Mouse (Mus musculus): ENCODE data around the gene Sh3gl1.

The Sh3gl1 gene

DNA sequence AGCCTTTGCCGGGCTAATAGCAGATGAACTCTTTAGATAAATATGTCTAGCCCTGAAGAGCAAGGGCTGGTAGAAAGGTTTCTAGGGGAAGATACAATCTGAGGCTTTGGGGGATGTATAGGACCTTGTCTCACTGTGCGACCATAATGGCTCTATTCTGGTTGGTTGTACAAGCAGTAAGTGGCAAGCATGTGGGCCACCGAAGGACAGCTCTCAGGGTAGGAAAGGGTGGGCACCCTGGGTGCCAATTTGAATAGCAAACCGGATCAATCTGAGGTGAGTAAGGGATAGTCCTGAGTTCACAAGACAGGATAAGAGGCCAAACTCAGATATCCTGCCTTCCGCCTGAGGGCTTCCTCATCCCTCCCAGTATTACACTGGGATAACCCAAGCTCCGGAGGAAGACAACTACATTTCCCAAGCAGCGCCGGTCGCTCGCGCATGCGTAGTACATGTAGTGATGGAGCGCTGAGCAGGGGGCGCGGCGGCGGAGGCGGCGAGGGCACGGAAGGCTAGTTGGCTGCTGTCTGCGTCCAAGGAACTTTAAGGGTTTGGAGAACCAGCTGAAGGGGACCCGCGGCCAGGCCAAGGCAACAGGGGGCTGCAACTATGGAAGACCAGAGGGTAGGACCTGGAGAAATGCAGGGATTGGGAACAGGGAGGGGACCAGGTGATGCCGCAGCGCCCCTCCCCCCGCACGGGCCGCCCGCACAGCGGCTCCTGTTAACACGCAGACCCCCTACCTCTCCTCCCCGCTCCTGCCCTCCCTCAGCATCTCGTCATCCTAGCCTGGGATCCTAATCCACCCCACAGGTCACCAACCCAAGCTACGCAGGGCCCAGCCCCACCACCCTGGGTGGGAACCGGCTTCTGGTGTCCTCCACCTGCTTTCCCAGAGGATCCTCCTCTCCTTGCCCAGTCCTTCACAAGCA is 50.1 kb downstream of the Sh3gl1 start, which contains the start of gene Fsd1:
Gene Fsd1, plus strand, starts transcription at position 480 of the 932 bp plus-strand sequence.
- peak; percentile 82 for DNase-seq

DNA sequence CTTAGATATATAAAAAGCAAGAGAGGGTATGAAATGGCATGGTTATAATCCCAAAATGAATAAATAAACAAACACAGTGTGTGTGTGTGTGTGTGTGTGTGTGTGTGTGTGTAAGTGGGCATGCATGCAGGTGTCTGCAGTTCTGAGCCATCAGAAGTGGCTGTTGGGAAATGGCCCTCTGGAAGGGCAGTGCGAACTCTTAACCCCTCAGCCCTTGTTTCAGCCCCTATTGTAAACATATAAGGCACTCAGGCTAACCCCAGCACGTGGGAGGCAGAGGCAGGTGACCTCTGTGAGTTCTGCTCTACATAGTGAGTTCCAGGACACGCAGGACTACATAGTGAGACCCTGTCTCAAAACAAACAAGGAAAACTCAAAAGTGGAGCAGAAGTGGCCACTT is 59.1 kb downstream of the Sh3gl1 start:
- no peak for DNase-seq

DNA sequence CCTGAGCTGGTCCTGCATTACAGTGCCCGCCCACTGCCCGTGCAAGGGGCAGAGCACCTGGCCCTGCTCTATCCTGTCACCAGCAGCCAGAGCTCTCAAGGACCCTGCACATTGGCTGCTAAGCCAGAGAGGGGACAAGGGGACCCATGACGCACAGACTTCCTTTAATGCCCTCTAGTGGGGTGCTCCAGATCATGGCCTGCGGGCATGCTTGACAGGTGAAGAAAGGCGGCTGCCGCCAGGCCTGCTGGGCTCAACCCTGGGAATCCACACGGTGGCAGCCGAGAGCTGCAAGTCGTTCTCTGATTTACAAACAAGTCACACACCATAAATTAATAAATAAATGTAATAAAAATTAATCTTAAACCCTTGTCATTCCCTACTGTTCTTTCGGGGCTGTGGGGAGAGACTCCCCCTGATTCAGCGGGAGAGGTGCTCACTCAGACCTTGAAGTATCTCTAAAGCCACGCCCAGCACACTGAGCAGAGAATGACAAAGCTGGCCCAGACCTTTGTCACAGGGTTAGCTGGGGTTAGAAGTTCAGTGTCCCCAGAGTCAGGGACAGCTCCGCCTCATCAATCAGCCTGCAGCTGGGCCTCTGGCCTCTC is 60.1 kb downstream of the Sh3gl1 start:
- peak; percentile 90 for DNase-seq

DNA sequence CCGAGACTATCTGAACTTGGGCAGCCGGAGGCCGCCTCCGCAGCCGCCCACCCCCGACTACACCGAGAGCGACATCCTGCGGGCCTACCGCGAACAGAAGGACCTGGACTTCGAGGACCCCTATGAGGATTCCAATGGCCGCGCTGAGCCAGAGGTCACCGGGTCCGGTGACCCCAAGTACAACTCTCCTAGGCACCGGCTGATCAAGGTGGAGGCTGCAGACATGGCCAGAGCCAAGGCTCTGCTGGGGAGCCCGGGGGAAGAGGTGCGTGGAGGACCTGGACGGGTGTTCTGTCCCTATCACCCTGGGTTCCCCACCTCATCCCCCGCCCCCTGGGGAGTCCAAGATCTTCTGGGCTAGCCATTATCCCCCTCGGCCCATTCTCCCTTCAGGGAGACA is 65.0 kb downstream of the Sh3gl1 start:
- no peak for DNase-seq

DNA sequence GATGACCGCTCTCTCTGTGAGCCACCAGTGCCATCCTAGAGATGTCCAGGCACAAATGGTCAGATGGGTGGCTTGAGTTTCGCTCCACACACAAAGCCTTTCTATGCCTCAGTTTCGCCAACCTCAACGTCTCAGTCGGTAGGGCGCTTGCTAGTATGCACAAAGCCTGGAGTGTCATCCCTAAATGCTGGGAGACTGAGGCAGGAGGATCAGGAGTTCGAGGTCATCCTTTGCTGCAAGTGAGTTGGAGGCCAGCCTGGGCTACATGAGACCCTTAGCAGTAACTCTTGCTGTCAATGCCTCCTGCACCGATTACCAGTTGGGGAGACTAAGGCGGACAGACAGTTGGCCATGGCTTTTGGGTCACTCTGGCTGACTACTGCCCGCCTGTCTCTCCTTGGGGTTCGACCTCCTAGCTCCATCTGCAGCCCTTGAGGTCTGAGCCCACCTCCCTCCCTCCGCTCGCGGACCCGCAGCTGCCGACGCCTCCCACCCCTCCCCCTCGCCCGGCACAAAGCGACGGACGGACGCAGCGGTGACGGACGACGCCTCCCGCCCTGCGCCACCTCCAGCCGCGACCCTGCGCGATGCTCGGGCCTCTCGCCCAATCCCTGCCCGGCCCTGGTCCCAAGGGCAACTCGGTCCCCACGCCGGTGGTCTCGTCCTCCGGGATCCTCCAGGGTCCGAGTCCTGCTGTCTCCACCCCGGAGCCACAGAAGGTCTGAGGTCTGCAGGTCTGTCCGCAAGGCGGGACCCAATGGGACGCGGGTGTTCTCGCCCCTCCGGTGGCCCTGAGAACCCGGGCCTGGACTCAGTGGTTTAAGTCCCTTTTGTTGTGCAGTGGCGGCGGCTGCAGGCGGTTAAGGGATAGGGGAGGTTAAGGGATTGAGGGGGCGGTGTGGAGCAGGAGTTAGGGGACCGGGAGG is 66.2 kb downstream of the Sh3gl1 start, which contains the start of gene Shd:
Gene Shd, plus strand, starts transcription at position 502 of the 926 bp plus-strand sequence.
- peak; percentile 73 for DNase-seq

DNA sequence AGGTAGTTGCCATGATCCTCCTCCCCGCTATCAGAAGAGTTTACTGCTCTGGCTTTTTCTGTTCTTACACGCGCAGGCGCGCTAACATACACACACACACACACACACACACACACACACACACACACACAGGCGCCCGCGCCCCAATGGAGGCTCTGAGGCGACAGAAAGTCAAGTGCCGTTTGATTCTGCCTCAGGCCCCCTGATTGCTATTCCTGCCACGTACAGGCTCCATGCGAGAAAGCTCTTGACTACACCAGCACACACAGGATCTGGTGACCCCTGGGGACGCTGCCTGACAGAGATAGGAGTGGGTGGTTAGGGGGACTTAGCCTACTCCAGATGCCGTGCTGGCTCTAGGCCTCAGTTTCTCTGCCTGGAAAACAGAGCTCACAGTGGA is 66.9 kb downstream of the Sh3gl1 start:
- peak; percentile 74 for DNase-seq

DNA sequence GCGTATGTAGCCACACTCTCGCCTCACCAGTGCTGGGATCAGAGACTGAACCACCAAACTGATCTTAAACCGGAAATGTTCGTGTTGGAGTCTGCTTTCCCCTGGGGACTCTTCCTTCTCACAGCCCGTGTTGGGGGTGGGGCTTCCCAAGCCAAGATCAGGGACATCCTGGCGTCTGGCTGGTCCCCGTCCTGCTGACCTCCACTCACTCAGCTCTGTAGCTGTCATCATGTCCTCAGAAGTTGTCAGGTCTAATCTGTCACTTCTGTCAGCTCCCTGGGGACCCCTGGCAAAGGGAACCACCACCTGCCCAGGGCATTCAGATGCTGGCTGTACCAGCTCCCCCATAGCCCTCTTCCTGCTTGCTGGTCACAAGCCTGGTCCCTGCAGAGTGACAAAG is 68.2 kb downstream of the Sh3gl1 start:
- peak; percentile 66 for DNase-seq

DNA sequence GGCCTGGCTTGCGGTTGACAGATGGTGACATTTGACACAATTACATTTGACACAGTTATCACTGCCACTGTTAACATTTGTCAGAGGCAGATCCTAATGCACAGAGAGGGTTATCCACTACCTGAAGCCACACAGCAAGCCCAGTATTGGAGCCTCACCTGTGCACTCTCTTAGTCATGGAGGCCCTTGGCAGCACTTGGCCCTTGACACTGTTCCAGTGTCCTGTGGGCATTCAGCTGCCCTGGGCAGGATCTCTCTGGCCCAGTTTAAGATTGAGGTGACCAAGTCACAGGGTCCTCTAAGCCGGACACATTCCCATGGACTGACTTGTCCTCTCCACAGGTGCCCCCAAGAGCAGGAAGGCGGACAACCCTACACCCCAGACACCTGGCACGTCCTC is 69.2 kb downstream of the Sh3gl1 start:
- DNase-seq = no peak

Measured in kidney, postnatal 10 days (tissue).